Mouse (Mus musculus): Measurements from ENCODE around the gene Pate2. TPM values are rescaled to one million over a fixed set of nuclear protein-coding genes. Genes with fewer than 3 reads are reported as not detected.

The Pate2 gene
- total RNA-seq, 2 experiments from 2014 or later: 0.09 TPM; not detected in 1

GRCm38 (mm10) chr9:35648102-35648501 is 78.0 kb downstream of the Pate2 start, which contains the start of gene Pate3:
Gene Pate3, minus strand, starts transcription at chr9:35648202.
- DNase-seq: no peak
- intact Hi-C loops (cut with DNase I; ENCODE audit: low total_unique reads): no loop called here

- intact Hi-C loops (cut with DNase I; ENCODE audit: low total_unique reads): no loop called here
Observed at GRCm38 (mm10) chr9:35673557-35673956, 103.5 kb downstream of the Pate2 start.

GRCm38 (mm10) chr9:35687013-35687412 is 116.9 kb downstream of the Pate2 start, which contains the start of gene Pate1:
Gene Pate1, minus strand, starts transcription at chr9:35687390.
- intact Hi-C loops (cut with DNase I; ENCODE audit: low total_unique reads): no loop called here
- no peak for DNase-seq

More at GRCm38 (mm10) chr9:35673557-35673956, 103.5 kb downstream of the Pate2 start:
- no peak for DNase-seq

GRCm38 (mm10) chr9:35691924-35692323 is 121.8 kb downstream of the Pate2 start:
- DNase-seq: no peak
- intact Hi-C loops (cut with DNase I; ENCODE audit: low total_unique reads): no loop called here

GRCm38 (mm10) chr9:35707265-35707664 is 137.2 kb downstream of the Pate2 start:
- intact Hi-C loops (cut with DNase I; ENCODE audit: low total_unique reads): no loop called here
- DNase-seq: no peak

Other genes starting within 250 kb of the Pate2 start
- gene Cdon, start 149.2 kb upstream of the Pate2 start, total RNA-seq (2021): 10 to 100 TPM; 17.7 to 21.7 TPM
- gene Gm1113, start 52.0 kb upstream of the Pate2 start, total RNA-seq (2021): not detected
- under 1 TPM in 1 of 2 experiments, not detected in 1; 0.06 TPM for gene Ddx25, start 11.8 kb upstream of the Pate2 start, total RNA-seq (2021)
- 10 to 100 TPM in 1 of 2 experiments, 1 to 10 TPM in 1; 8.7 to 10.6 TPM for gene Pus3, start 11.7 kb upstream of the Pate2 start, total RNA-seq (2021)
- gene Hyls1, start 114 bp downstream of the Pate2 start, total RNA-seq (2021): 1 to 10 TPM; 1.1 to 1.5 TPM
- not detected for gene Pate4, start 41.7 kb downstream of the Pate2 start, total RNA-seq (2021)
- gene Pate3, start 77.9 kb downstream of the Pate2 start, total RNA-seq (2021): not detected
- not detected for gene Pate1, start 117.1 kb downstream of the Pate2 start, total RNA-seq (2021)
- gene Gm17677, start 170.8 kb downstream of the Pate2 start, total RNA-seq (2021): not detected
- not detected for gene Gm17727, start 207.8 kb downstream of the Pate2 start, total RNA-seq (2021)
- not detected for gene Gm27235, start 219.8 kb downstream of the Pate2 start, total RNA-seq (2021)
- gene D730048I06Rik, start 219.8 kb downstream of the Pate2 start, total RNA-seq (2021): not detected